Mouse (Mus musculus) ES-Bruce4 (cell line): ENCODE results near the gene Ptgs1.

Experiments
- CTCF ChIP-seq: IDR thresholded peaks from one replicate; pipeline ENCODE4 v1.8.1; 2011; ENCODE audit warnings: low read depth, low read length
- EP300 ChIP-seq: IDR thresholded peaks from 2 replicates; pipeline ENCODE4 v1.6.1; 2011; ENCODE audit warnings: low read depth, low read length; ENCODE audit not compliant: insufficient read depth

GRCm38 (mm10) chr2:36254445-36254844 lies 24.2 kb downstream of the Ptgs1 start:
- TF ChIP-seq EP300 (no peak), CTCF (no peak)
